ENCODE assay signal across 10 mouse cellular contexts in genomic region chr16:38295349-38295930, GRCm38 (mm10). TPM values are rescaled to one million over a fixed set of nuclear protein-coding genes. Genes with fewer than 3 reads are reported as not detected.
A peak's percentile ranks its signal among the peaks of the same experiment; 100 is the strongest.
DNase-seq lines count a peak whose midpoint lies in the region; ATAC-seq and TF ChIP-seq lines count a peak whose summit lies in the region.
"Had no signal": no experiment of that assay in that cellular context is flagged by ENCODE, and none has a peak within 500 bp of the region (broad histone marks: within the 10 kb centered on the region; RNA-seq: fewer than 3 reads in every experiment).

No protein-coding gene starts in this region.

- no peak overlapping the region for H3K27ac ChIP-seq in lung, embryonic 14.5 days (ENCODE audit: low read depth)

- H3K4me3 ChIP-seq in lung, embryonic 14.5 days (ENCODE audit: low read depth, low read length) = no peak overlapping the region

- ATAC-seq in lung, embryonic 14.5 days (ENCODE audit: insufficient read depth) = no peak
- no peak for ATAC-seq in erythroblast, adult 5-6 weeks (replicated peaks; ENCODE audit: low FRiP score, poor library complexity, severe bottlenecking)

- H3K36me3 ChIP-seq in lung, embryonic 14.5 days (ENCODE audit: insufficient read depth) = no peaks in the 10 kb centered on the region

- no peak overlapping the region for H3K4me2 ChIP-seq in lung, embryonic 14.5 days

- TF ChIP-seq CTCF in lung, embryonic 14.5 days (IDR thresholded peaks at IDR 0.05; ENCODE audit: low read depth) = peak; percentile 42

- DNase-seq in adrenal gland, adult (ENCODE audit: inconsistent age in 2 of 2, low spot score in 1 of 2) = peak; percentile 43 to 72
- no peak for DNase-seq in adrenal gland, postnatal 25 days
- DNase-seq in lung, embryonic 14.5 days = peak; percentile 26
- no peak for DNase-seq in lung, postnatal 25 days (ENCODE audit: low spot score)
- DNase-seq in kidney, adult 11 months = peak; percentile 49
- DNase-seq in ovary, postnatal 36 days (ENCODE audit: low spot score) = peak; percentile 18
- DNase-seq in retina, postnatal 1 day = no peak

- H3K9me3 ChIP-seq in lung, embryonic 14.5 days (ENCODE audit: low read depth, low read length) = no peaks in the 10 kb centered on the region

- no peak overlapping the region for H3K9ac ChIP-seq in lung, embryonic 14.5 days

- no peaks in the 10 kb centered on the region for H3K4me1 ChIP-seq in lung, embryonic 14.5 days (ENCODE audit: insufficient read depth)

- 40% methylated on average over 5 of the region's 5 CpGs for WGBS in lung, embryonic 14.5 days

- H3K27me3 ChIP-seq in lung, embryonic 14.5 days (ENCODE audit: insufficient read depth, low read length) = no peaks in the 10 kb centered on the region

RNA-seq across cellular contexts. Expression of gene Nr1i2, which starts 0.8 kb away (rescaled TPM):
- not detected in 2 replicates for total RNA-seq in adrenal gland, postnatal 25 days (2021)
- polyA plus RNA-seq in lung, embryonic 14.5 days (2014; fragmentation: Nextera tagmentation; extraction: Ambion mirVana) = not detected in 2 replicates
- total RNA-seq in erythroblast, adult 5-6 weeks (2015; ENCODE audit: low replicate concordance) = not detected in 2 replicates
- total RNA-seq in erythroblast, adult 5-6 weeks (2017; ENCODE audit: low replicate concordance) = not detected in 2 replicates
- total RNA-seq: left cerebral cortex, postnatal 14 days had no signal
- polyA plus RNA-seq: spleen, adult 2 months had no signal

RNA-seq across cellular contexts. Expression of gene Maats1, which starts 46.5 kb away (rescaled TPM):
- 0.36 and 0.48 TPM in 2 replicates for total RNA-seq in adrenal gland, postnatal 25 days (2021)
- polyA plus RNA-seq in lung, embryonic 14.5 days (2014; fragmentation: Nextera tagmentation; extraction: Ambion mirVana) = 0.12 and 0.14 TPM in 2 replicates
- total RNA-seq in erythroblast, adult 5-6 weeks (2015; ENCODE audit: low replicate concordance) = 0.42 TPM in 1 of 2 replicates, not detected in the other
- total RNA-seq in erythroblast, adult 5-6 weeks (2017; ENCODE audit: low replicate concordance) = not detected in 2 replicates

RNA-seq across cellular contexts. Expression of gene Cox17, which starts 51.4 kb away (rescaled TPM):
- total RNA-seq in adrenal gland, postnatal 25 days (2021) = 271 and 273 TPM in 2 replicates
- polyA plus RNA-seq in lung, embryonic 14.5 days (2014; fragmentation: Nextera tagmentation; extraction: Ambion mirVana) = 126 and 149 TPM in 2 replicates
- 53.5 and 84.5 TPM in 2 replicates for total RNA-seq in erythroblast, adult 5-6 weeks (2015; ENCODE audit: low replicate concordance)
- 93.1 and 317 TPM in 2 replicates for total RNA-seq in erythroblast, adult 5-6 weeks (2017; ENCODE audit: low replicate concordance)

RNA-seq across cellular contexts. Expression of gene Gm21987, which starts 51.4 kb away (rescaled TPM):
- not detected in 2 replicates for total RNA-seq in adrenal gland, postnatal 25 days (2021)
- polyA plus RNA-seq in lung, embryonic 14.5 days (2014; fragmentation: Nextera tagmentation; extraction: Ambion mirVana) = not detected in 2 replicates
- not detected in 2 replicates for total RNA-seq in erythroblast, adult 5-6 weeks (2015; ENCODE audit: low replicate concordance)
- not detected in 2 replicates for total RNA-seq in erythroblast, adult 5-6 weeks (2017; ENCODE audit: low replicate concordance)
- total RNA-seq: left cerebral cortex, postnatal 14 days had no signal
- polyA plus RNA-seq: spleen, adult 2 months had no signal

Comparison
In these comparisons a context has a peak if more than half of its experiments do, and no peak if none do; other contexts are left out.
1. DNase-seq: peak in adrenal gland, adult (2 of 2), lung, embryonic 14.5 days (single experiment), kidney, adult 11 months (single experiment) and ovary, postnatal 36 days (single experiment); none in adrenal gland, postnatal 25 days (single experiment), lung, postnatal 25 days (single experiment) and retina, postnatal 1 day (single experiment).